Mouse (Mus musculus): ENCODE data around the gene Ccdc57. TPM values are rescaled to one million over a fixed set of nuclear protein-coding genes. Genes with fewer than 3 reads are reported as not detected.
A peak's percentile ranks its signal among the peaks of the same experiment; 100 is the strongest.

Ccdc57 gene
- total RNA-seq, 2 experiments from 2014 or later = 7.3 to 7.4 TPM

- no peak for DNase-seq (ENCODE audit: low spot score in 2 of 2)
Observed at GRCm38 (mm10) chr11:120951731-120952730, 19.4 kb upstream of the Ccdc57 start.

GRCm38 (mm10) chr11:120951237-120951636, 18.6 kb upstream of the Ccdc57 start:
- DNase-seq (ENCODE audit: low spot score in 2 of 2) = no peak

GRCm38 (mm10) chr11:120950281-120951202, 17.9 kb upstream of the Ccdc57 start:
- peak; percentile 35 to 67 for DNase-seq (ENCODE audit: low spot score in 2 of 2)

- DNase-seq (ENCODE audit: low spot score in 2 of 2) = no peak
Observed at GRCm38 (mm10) chr11:120949863-120950262, 17.2 kb upstream of the Ccdc57 start.

GRCm38 (mm10) chr11:120948861-120949851, 16.5 kb upstream of the Ccdc57 start:
- DNase-seq (ENCODE audit: low spot score in 2 of 2) = no peak

- DNase-seq (ENCODE audit: low spot score in 2 of 2) = no peak
Observed at GRCm38 (mm10) chr11:120948328-120948727, 15.7 kb upstream of the Ccdc57 start, which contains the start of gene Slc16a3. Gene Slc16a3 (plus strand): TSS chr11:120948480.

- DNase-seq (ENCODE audit: low spot score in 2 of 2) = no peak
Observed at GRCm38 (mm10) chr11:120945926-120946325, 13.3 kb upstream of the Ccdc57 start.

GRCm38 (mm10) chr11:120945266-120945665, 12.6 kb upstream of the Ccdc57 start:
- DNase-seq (ENCODE audit: low spot score in 2 of 2) = no peak

GRCm38 (mm10) chr11:120940959-120941358, 8.3 kb upstream of the Ccdc57 start:
- no peak for DNase-seq (ENCODE audit: low spot score in 2 of 2)

GRCm38 (mm10) chr11:120939712-120940341, 7.2 kb upstream of the Ccdc57 start:
- DNase-seq (ENCODE audit: low spot score in 2 of 2) = no peak

GRCm38 (mm10) chr11:120938795-120939194, 6.1 kb upstream of the Ccdc57 start:
- no peak for DNase-seq (ENCODE audit: low spot score in 2 of 2)

GRCm38 (mm10) chr11:120937976-120938375, 5.3 kb upstream of the Ccdc57 start:
- DNase-seq (ENCODE audit: low spot score in 2 of 2) = no peak

- no peak for DNase-seq (ENCODE audit: low spot score in 2 of 2)
Observed at GRCm38 (mm10) chr11:120931479-120931878, 1.2 kb downstream of the Ccdc57 start.

- DNase-seq (ENCODE audit: low spot score in 2 of 2) = no peak
Observed at GRCm38 (mm10) chr11:120928468-120928867, 4.2 kb downstream of the Ccdc57 start.

- no peak for DNase-seq (ENCODE audit: low spot score in 2 of 2)
Observed at GRCm38 (mm10) chr11:120922528-120922927, 10.1 kb downstream of the Ccdc57 start.

GRCm38 (mm10) chr11:120917756-120918155, 14.9 kb downstream of the Ccdc57 start:
- no peak for DNase-seq (ENCODE audit: low spot score in 2 of 2)

- DNase-seq (ENCODE audit: low spot score in 2 of 2) = no peak
Observed at GRCm38 (mm10) chr11:120916477-120916876, 16.2 kb downstream of the Ccdc57 start.

- no peak for DNase-seq (ENCODE audit: low spot score in 2 of 2)
Observed at GRCm38 (mm10) chr11:120913796-120914195, 18.9 kb downstream of the Ccdc57 start.

- peak; percentile 77 to 82 for DNase-seq (ENCODE audit: low spot score in 2 of 2)
Observed at GRCm38 (mm10) chr11:120905430-120905873, 27.2 kb downstream of the Ccdc57 start.

- no peak for DNase-seq (ENCODE audit: low spot score in 2 of 2)
Observed at GRCm38 (mm10) chr11:120904561-120904960, 28.1 kb downstream of the Ccdc57 start.

Measured in layer of hippocampus, postnatal 10 days (tissue).